Mouse (Mus musculus) ES-CJ7 (cell line): ENCODE measurements around the gene Bex4.

Experiments
- DNase-seq: peaks from one replicate; pipeline ENCODE4 v3.0.0; 2011; ENCODE audit warnings: low read depth, low spot score

The Bex4 gene

GRCm38 (mm10) chrX:136183107-136183506, 44.3 kb downstream of the Bex4 start:
- no peak for DNase-seq
